Mouse (Mus musculus) cerebellum, postnatal 10 days (tissue): ENCODE results near the gene AY074887.

Source experiments
- DNase-seq, 2 experiments: peaks; one replicate each; pipeline ENCODE4 v3.0.0; 2021; ENCODE audit warnings: mixed read lengths in 2 of 2

The AY074887 gene

DNA sequence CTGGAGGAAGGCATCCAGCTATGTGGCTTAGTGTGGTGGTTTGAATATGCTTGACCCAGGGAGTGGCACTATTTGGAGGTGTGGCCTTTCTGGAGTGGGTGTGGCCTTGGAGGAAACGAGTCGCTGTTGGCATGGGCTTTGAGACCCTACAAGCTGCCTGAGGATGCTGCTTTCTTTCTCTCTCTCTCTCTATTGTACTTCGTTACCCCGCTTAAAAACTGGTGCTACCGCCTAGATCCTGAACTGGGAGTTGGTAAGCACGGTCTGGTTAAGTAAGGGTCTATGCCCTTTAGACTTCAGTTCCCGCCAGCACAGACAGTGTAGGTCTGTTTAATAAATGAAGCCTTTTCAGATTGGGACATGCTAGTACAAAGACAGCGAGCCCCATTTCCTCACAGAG is 34.4 kb downstream of the AY074887 start:
- peak; percentile 17 to 28 for DNase-seq

- DNase-seq, result no peak
Measured at GRCm38 (mm10) chr9:54915576-54915975, 35.2 kb downstream of the AY074887 start.

DNA sequence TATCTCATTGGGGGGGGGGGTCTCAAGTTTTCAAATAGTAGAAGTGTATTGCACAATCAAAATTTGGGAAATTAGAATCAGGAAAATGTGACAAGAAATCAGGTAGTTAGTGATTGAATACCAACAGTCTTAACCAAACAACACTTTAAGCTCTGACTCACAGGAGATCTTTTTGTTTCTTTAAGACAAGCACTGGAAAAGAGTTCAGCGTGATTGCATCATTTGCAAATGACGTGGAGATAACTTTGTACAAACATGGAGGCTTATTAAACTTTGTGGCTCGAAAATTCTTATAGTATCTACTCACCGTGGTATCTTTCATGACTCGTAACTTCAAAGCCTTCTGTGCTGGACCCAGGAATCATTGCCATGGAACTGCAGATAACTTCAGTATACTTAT is 41.4 kb downstream of the AY074887 start:
- DNase-seq, result no peak
